Mouse (Mus musculus) kidney, adult 18-20 months (tissue): Measurements from ENCODE around the gene Pcolce2.

Experiments used
- DNase-seq: peaks from one replicate; pipeline ENCODE4 v3.0.0; 2021

The Pcolce2 gene

DNA sequence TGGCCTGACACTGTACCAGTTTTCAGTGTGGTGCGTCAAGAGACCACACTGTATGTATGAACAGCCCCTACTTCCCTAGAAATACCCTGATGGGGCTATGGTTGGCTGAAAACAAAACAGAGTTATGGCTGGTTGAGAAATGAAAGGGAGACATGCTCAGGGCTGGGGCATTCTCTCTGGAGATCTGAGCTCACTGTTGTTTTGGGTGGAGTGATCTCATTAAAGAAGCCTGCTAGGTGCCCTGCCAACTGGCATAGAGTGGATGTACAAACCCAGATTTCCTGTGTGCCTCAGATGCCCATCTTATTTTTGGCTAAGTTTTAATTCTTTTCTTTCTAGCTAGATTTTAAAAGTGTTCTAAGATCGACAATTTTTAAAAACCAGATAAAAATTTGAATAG, 20.5 kb downstream of the Pcolce2 start:
- DNase-seq, result no peak

DNA sequence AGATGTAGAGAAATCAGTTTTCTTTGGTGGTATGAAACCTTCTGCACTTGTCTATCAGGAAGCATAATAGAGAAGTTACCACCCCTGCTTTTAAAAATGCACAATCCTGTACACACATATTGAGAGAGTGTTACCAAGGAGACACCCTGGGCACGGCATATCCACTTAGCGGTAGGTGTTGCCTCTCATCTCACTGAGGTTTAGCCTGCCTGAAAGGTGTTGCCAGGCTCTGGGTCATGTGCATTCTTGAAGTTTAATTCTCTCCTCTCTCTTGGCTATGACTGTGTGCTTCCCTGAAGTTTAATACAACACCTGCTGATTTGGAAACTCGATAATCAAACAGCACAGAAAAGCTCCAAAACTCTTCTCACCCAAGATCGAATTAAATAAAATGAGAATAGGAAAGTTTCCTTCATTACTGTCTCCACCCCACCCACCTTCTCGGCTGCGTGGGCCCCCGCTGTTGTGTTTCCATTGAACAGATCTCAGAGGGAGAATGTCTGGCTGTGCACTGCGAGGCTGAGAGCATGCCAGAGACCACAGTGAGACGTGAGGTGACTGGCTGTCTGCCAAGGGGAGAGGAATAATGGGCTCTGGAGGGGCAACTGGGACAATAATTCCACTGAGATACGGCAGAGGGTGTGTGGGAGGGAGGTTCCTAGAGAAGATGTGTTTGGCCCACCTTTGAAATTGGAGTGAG, 27.0 kb downstream of the Pcolce2 start:
- no peak for DNase-seq

GRCm38 (mm10) chr9:95665835-95666234, 28.4 kb downstream of the Pcolce2 start:
- DNase-seq, result no peak

GRCm38 (mm10) chr9:95667836-95668235, 30.4 kb downstream of the Pcolce2 start:
- peak; percentile 50 for DNase-seq

- DNase-seq, result no peak
These were observed 30.9 kb downstream of the Pcolce2 start for GRCm38 (mm10) chr9:95668306-95668705.

GRCm38 (mm10) chr9:95672331-95672730, 34.9 kb downstream of the Pcolce2 start:
- no peak for DNase-seq

- DNase-seq, result no peak
These were observed 35.4 kb downstream of the Pcolce2 start for GRCm38 (mm10) chr9:95672760-95673159.

- peak; percentile 84 for DNase-seq
These were observed 37.8 kb downstream of the Pcolce2 start for GRCm38 (mm10) chr9:95675064-95675699.

GRCm38 (mm10) chr9:95676021-95676420, 38.6 kb downstream of the Pcolce2 start:
- DNase-seq, result no peak

DNA sequence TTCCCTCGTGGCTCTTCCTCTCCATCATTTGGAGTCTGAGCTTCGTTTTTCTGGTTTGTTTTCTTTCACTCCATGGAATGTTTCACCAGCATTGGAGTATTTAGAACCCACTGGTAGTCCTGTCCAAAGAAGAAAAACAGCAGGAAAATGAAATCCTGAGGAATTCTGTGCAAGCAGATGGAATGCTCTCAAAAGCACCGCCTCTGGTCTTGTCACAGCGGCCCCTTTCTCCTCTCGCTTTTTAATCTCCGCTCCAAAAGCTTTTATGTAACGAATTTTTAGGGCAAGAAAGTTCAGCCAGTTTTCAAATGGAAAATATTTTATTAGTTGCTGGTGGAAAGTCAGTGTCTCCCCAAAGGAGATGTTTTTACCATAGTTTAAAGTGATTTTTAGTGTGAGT, 42.6 kb downstream of the Pcolce2 start:
- DNase-seq, result no peak

GRCm38 (mm10) chr9:95680691-95681090, 43.3 kb downstream of the Pcolce2 start:
- DNase-seq, result no peak

DNA sequence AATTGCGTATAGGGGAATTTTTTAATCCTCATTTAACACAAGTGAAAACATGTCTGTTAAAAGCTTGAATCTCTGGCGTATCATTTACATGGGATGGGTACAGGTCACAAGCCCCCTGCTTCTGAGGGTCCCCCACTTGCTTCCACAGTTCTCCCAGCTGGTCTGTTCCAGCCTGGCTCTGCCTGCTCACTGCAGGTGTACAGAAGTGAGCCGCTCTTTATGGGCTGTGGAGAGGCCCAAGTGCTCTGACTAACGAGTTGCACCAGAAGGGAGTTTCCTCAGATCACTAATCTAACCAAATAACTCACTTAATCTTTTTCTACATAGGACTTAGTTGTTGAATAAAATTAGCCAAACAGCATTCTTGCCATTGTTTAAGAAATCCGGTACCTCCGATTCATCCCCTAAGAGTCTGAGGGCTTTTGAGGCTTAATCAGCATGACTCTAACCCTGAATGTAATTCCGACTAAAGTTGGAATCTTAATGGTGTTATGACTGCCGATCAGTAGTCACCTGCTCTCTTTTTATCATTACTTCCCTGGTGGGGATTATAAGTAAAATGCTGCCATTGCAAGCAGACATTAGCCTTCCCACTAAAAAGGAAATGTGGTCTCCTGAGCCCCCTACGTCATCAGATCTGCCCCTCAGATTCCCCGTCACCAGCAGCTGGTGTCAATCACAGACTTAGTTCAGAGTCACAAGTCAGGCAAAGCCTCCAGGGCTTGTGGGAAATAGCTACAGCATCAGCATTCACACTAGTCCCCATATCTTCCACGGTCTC, 48.4 kb downstream of the Pcolce2 start:
- DNase-seq, result no peak

DNA sequence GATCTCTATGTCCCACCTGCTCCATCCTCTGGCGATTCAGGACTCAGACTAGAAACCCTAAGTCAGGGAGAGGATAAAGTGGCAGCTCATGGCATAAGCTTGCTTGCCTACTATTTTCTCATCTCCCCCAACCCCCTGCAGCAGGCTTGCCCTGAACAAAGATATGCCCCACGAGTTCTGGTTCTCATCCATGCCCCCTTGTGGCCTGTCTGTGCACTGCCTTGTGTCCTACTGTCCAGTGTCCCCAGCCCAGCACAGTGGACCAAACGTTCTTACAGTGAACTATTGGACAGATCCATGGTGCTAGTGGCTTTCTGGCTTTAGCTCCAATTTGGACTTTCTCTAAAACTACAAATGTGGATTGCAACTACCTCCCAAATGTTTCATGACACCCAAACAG, 50.7 kb downstream of the Pcolce2 start:
- peak; percentile 47 for DNase-seq

DNA sequence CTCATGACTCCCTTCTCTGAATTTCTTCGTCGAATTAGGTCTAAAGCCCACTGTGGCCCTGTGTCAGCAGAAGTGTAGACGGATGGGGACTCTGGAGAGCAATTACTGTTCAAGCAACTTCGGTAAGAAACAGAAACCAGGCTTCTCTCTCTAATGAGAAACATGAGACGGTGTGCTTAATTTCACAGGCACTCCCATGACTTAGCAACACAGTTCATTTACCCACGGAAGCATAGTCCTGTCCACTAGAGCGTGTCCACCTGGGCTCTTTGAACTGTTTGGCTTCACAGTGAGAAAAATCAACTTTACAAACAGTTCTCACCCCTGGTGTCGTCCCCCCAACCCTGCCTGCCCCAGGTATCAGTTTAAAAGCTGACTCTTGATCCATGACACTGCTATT, 55.4 kb downstream of the Pcolce2 start:
- DNase-seq, result peak; percentile 58

DNA sequence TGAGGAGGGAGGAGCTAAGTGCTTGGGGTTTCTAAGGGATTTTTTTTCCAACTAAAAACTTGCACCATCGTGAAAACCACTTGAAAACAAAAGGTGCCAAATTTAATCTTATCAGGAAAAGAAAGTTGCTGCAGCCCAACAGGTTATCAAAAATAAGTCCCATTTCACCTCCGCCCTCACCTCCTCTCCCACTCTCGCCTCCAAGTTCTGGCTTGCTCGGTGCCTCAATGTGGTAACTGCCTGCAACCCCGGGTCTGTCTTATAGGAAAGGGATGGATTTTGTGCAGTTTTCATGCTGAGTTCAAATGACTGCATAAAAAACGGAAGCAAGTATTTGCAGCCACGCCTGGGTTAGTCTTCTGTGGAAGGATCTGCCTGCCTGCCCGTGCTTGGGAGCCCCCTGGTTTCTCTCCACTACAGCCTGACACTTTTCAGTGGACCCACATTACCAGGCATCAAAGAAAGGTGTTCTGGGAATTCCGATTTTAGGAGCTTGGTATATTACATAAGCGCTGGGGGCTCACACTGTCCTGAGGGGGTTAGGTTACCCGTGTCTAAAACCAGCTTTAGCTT, 56.2 kb downstream of the Pcolce2 start:
- peak; percentile 34 for DNase-seq

DNA sequence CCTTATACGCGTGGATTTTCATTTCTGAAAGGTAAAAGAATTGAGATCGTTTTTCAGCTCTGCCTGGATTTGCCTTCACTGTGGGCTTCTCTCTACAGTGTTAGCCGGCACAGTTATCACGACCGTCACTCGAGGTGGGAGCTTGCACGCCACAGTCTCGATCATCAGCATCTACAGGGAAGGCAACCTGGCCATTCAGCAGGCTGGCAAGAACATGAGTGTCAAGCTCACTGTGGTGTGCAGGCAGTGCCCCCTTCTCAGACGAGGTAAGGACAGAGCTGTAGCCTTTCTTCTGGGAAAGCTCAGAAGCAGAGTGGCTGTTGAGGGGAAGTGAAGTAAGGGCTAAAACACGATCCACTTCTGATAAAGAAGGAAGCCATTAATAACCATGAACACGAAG, 57.1 kb downstream of the Pcolce2 start:
- no peak for DNase-seq

DNA sequence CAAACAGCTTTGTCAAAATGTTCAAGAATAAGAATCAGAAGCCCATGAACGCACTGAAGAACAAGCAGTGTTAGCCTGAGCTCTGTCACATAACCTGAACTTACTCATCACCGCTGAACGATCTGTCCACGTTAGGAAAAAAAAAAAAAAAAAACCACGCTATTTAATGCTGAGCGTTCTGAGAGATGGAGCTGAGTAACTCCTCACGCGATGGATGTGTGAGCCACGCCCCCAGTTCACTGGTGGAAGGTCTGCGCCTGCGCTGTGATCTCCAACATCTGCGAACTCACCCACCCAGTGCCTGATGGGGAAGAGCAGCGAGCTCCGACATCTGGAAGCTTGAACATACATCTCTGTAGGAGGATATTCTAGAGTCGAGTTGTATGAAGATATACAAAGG, 57.6 kb downstream of the Pcolce2 start:
- DNase-seq, result no peak

- peak; percentile 36 for DNase-seq
These were observed 59.2 kb downstream of the Pcolce2 start for GRCm38 (mm10) chr9:95696581-95696980.

DNA sequence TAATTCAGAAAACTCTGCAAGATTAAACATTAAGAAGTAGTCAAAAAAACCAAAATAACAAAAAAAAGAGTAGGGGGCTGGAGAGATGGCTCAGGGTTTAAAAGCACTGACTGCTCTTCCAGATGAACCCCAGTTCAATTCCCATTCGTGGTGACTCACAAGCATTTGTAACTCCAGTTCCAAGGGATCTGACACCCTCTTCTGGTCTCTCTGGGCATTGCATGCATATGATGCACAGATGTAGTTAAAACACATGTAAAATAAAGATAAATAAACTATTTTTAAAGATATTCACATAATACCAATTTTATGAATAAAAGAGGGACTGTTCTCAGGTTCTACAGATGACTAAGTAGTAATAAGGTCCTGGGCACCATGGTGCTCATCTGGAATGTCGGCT, 60.4 kb downstream of the Pcolce2 start:
- peak; percentile 68 for DNase-seq

- DNase-seq, result no peak
These were observed 61.9 kb downstream of the Pcolce2 start for GRCm38 (mm10) chr9:95699273-95699672.

GRCm38 (mm10) chr9:95704078-95704477, 66.7 kb downstream of the Pcolce2 start:
- DNase-seq, result no peak

DNA sequence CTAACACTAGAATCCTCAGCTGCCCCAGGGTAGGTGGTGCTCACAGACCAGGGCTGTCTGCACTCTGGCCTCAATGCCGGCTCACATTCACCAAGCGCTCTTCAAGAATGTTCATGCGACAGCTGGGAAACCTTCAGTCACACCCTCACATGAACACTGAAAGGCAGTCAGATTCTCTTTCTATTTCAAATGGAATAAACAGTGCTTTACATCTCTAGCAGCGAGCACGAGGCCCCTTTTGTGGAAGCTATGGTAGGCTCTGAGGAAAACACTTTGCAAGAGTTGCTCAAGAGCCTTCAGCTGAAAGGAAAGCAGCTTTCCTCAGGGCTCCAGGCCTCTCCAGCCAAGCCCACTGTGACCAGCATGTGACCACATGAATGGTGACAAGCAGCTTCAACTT, 68.0 kb downstream of the Pcolce2 start:
- DNase-seq, result no peak

DNA sequence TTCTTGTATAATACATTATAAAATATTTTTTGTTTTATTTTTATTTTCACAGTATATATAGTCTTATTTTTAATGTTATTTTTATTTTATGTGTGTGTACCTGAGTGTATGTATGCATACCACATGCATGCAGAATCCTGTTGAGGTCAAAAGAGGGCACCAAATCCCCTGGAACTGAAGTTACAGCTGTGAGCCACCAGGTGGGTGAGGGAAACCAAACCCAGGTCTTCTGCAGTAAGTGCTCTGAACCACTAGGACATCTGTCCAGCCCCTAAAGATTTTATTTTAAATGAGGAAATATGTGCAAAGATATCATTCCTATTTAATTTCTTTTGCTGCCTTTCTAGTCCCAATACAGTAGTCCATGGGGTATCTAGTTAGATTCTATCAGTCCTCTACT, 71.5 kb downstream of the Pcolce2 start:
- DNase-seq, result no peak

DNA sequence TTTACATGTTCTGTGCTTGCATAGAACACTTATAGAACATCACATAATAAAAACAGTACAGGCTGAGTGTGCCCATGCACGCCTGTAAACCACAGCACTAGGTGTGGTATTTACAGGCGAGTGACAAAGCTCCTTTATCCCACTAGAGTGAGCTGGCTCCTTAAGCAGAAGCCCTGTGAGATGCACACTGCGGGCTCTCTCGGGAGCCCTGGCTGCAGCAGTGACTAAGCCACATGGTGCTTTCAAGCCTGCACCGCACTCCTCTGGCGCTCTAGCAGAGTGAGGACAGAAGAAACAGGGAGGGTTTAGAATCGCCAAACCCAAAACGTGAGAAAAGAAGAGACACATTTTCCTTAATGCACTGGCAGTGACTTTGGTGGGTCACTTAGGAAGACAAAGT, 75.2 kb downstream of the Pcolce2 start:
- no peak for DNase-seq
